Mouse (Mus musculus) hindbrain, postnatal 0 days (tissue): ENCODE measurements at regions not wholly inside any gene's neighbourhood (a gene's known extent, or its start where the extent isn't known, plus 50 kb on each side); places are given as distances from the start of the nearest gene placed in this dataset.

Experiments
- ATAC-seq: fragments of 200-750 bp; cut with Nextera tagmentation; 2 replicates; pipeline ENCODE4 v1.8.0; 2017; ENCODE audit warnings: mild to moderate bottlenecking, moderate TSS enrichment, moderate library complexity
- DNase-seq: peaks from one replicate; pipeline ENCODE4 v3.0.0-alpha.2; 2015; ENCODE audit warnings: low spot score
- H3K27ac ChIP-seq: fragments of 300-500 bp; sonication (generic); 2 replicates; pipeline ENCODE4 v1.5.1; 2014; ENCODE audit warnings: mild to moderate bottlenecking
- H3K27me3 ChIP-seq: fragments of 300-500 bp; sonication (generic); 2 replicates; pipeline ENCODE4 v1.6.1; 2014; ENCODE audit warnings: low read length, mixed read lengths; ENCODE audit not compliant: insufficient read depth
- H3K36me3 ChIP-seq: fragments of 300-500 bp; sonication (generic); 2 replicates; pipeline ENCODE4 v1.6.1; 2014; ENCODE audit warnings: low read length, mixed read lengths; ENCODE audit not compliant: insufficient read depth
- H3K4me1 ChIP-seq: fragments of 300-500 bp; sonication (generic); 2 replicates; pipeline ENCODE4 v1.6.1; 2014; ENCODE audit warnings: antibody characterized with exemption, low read length, mixed read lengths; ENCODE audit not compliant: insufficient read depth
- H3K4me2 ChIP-seq: fragments of 300-500 bp; sonication (generic); 2 replicates; pipeline ENCODE4 v1.6.1; 2014; ENCODE audit warnings: low read depth, mild to moderate bottlenecking, low read length, moderate library complexity, mixed read lengths
- H3K4me3 ChIP-seq: fragments of 300-500 bp; sonication (generic); 2 replicates; pipeline ENCODE4 v1.5.1; 2014; ENCODE audit warnings: low read length
- H3K9ac ChIP-seq: fragments of 300-500 bp; sonication (generic); replicated peaks from 2 replicates; pipeline ENCODE4 v1.6.1; 2014; ENCODE audit warnings: mild to moderate bottlenecking, low read length, moderate library complexity, mixed read lengths
- H3K9me3 ChIP-seq: fragments of 300-500 bp; sonication (generic); 2 replicates; pipeline ENCODE4 v1.6.1; 2016; ENCODE audit warnings: low read length, mixed read lengths
- CTCF ChIP-seq: IDR thresholded peaks from 2 replicates; pipeline ENCODE4 v1.5.1; 2016; ENCODE audit warnings: antibody characterized with exemption, control low read depth, low read depth
- WGBS: fragments of 180-500 bp; shearing (Covaris S2); extraction: QIAGEN DNeasy Blood & Tissue Kit; methylation state at CpG from one replicate; pipeline ENCODE4 v1.1.7; 2014; 5-methylcytosine and 5-hydroxymethylcytosine counted together

DNA sequence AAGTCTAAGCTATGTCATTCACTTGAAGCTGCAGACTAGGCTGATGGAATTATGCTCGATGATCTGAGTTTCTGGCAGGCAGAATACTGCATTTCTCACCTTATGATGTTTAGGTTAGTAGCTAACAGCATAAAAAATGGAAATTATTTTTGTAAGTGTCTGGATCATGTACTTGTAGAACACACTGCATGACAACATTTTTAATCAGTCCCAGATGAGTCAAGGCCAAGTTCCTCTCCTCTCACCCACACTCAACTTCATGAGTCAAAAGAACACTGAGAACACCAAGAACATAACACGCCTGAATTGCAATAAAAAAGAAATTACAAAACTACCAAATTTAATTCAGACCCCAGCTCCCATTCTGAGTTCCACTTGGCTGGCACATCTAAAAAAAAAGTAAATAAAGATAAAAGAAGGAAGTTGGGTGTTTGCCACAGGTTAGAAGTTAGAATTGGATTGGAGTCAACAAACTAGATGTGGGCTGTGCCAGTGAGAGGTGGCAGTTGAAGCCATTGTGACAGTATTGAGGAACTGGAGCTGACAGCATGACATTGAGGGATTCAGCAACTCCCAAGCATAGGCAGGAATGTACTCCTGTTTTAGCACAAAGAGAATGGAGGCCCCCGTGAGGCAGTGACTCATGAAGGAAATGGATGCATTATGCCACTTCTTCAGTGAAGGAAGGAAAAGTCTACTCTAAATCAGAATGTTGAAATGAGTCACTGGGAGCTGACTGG, 222.8 kb upstream of the 4931408C20Rik start:
- no peak for TF ChIP-seq CTCF

DNA sequence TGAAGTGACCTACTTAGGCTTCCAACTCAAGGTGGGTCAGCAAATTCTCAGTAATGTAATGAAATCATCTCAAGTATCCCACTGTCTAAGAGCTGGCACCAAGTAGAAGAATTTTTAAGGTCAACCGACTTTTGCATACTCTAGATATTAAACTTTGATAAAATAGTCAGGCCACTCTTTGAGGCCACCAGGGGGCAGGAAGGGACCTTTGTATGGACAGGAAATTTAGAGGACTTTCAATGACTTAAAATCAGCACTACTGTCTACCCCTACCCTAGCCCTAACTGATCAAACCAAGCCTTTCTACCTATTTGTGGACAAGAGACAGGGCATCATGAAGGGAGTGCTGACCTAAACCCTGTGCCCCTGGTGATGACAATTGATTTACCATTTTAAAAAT, 215.0 kb upstream of the 4931408C20Rik start:
- no peak for DNase-seq
- ATAC-seq = no peak
- Histone ChIP-seq H3K36me3 (no peaks in the 10 kb centered on the region), H3K4me1 (no peaks in the 10 kb centered on the region), H3K27me3 (no peaks in the 10 kb centered on the region), H3K9me3 (no peaks in the 10 kb centered on the region), H3K27ac (no peak overlapping the region), H3K9ac (no peak overlapping the region), H3K4me2 (no peak overlapping the region), H3K4me3 (no peak overlapping the region)
- no peak for TF ChIP-seq CTCF
- WGBS = 89% methylated on average over 1 of the region's 1 CpGs

More for the DNA sequence above, 222.8 kb upstream of the 4931408C20Rik start:
- Histone ChIP-seq H3K9me3 (no peaks in the 10 kb centered on the region), H3K27me3 (no peaks in the 10 kb centered on the region), H3K4me1 (no peaks in the 10 kb centered on the region), H3K9ac (no peak overlapping the region), H3K4me3 (no peak overlapping the region), H3K4me2 (no peak overlapping the region), H3K36me3 (no peaks in the 10 kb centered on the region), H3K27ac (no peak overlapping the region)
- no peak for ATAC-seq
- 65% methylated on average over 3 of the region's 3 CpGs for WGBS
- no peak for DNase-seq

DNA sequence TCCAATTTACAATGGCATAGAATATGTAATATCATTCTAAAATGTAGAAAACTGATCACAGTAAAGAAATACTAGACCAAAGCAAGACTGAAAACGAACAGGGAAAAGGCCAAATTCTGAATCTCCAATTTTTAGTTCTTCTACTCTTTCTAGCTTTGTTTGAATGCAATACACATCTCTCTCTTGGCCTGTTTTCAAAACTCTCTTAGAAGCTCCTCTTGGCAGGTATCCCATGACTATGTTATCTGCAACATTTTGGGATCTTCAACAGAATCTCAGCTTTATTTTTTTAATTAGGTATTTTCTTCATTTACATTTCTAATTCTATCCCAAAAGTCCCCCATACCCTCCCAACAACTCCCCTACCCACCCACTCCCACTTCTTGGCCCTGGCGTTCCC, 170.2 kb upstream of the 4931408C20Rik start:
- no peak for TF ChIP-seq CTCF
- Histone ChIP-seq H3K9ac (no peak overlapping the region), H3K4me1 (no peaks in the 10 kb centered on the region), H3K27me3 (no peaks in the 10 kb centered on the region), H3K9me3 (no peaks in the 10 kb centered on the region), H3K27ac (no peak overlapping the region), H3K4me2 (no peak overlapping the region), H3K4me3 (no peak overlapping the region), H3K36me3 (no peaks in the 10 kb centered on the region)
- WGBS = 67% methylated on average over 2 of the region's 2 CpGs
- ATAC-seq (no peak), DNase-seq (no peak)

DNA sequence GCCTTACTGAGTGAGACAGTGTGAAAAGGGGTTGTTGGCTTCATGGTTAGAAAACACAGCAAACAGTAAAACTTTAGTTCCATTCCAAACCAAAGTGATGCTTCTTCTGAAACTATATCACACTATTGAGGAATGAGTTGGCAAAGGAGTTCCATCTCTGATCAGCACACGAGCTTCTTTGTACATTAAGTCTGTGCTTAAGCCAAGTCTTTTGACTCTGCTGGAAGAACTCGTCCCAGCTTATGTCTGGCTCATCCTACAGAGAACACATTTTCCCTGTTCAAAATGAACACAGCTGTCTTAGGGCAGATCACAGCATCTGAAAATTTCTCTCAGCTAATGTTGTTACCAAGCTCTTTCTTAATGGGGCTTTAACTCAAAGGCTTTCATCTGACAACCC, 166.5 kb upstream of the 4931408C20Rik start:
- H3K9me3 ChIP-seq = no peaks in the 10 kb centered on the region
- H3K4me3 ChIP-seq = no peak overlapping the region
- 58% methylated on average over 2 of the region's 2 CpGs for WGBS
- ATAC-seq = no peak
- no peak overlapping the region for H3K4me2 ChIP-seq
- no peaks in the 10 kb centered on the region for H3K27me3 ChIP-seq
- DNase-seq = no peak
- no peak overlapping the region for H3K9ac ChIP-seq
- no peak for TF ChIP-seq CTCF
- no peaks in the 10 kb centered on the region for H3K4me1 ChIP-seq
- H3K27ac ChIP-seq = no peak overlapping the region
- H3K36me3 ChIP-seq = no peaks in the 10 kb centered on the region

DNA sequence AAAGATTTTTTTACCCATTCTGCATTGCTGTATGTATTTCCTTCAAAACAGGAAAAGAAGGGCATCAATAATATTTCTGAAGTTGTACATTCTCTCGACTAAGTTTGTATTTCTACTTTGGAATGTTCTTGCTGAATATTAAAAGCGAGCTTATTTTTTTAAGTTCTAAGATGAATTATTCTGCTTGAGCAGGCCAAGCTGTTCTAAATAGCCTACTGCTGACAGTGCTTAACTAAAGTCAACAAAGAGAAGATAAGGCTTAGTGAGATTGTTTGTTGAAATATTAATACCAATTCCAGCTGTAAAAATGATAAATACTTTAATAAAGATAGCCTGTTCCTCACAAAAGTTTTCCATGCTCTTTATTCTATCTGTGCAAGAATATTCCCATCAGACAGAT, 122.0 kb upstream of the 4931408C20Rik start:
- Histone ChIP-seq H3K9me3 (no peaks in the 10 kb centered on the region), H3K9ac (no peak overlapping the region), H3K27ac (no peak overlapping the region), H3K4me2 (no peak overlapping the region), H3K27me3 (no peaks in the 10 kb centered on the region), H3K4me3 (no peak overlapping the region), H3K4me1 (no peaks in the 10 kb centered on the region), H3K36me3 (no peaks in the 10 kb centered on the region)
- WGBS = 84% methylated on average over 2 of the region's 2 CpGs
- DNase-seq (no peak), ATAC-seq (no peak)
- no peak for TF ChIP-seq CTCF

DNA sequence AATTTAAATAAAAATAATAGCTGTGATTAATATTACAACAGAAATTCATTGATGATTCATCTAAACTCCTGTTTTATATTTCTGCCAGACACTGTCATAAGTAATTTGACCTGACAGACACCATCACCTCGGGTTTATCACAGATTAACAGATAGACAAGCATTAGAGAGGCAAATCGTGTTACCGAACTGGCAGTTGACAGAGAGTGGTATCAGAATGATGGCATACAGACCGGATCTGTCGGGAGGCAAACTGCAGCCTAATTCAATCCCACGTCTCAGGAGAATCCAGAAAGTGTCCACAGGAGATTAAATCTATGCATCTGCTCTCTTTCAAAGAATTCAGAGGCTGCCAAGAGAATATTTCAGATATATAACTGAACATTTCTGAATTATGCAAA, 77.8 kb upstream of the 4931408C20Rik start:
- no peak for TF ChIP-seq CTCF
- 54% methylated on average over 6 of the region's 6 CpGs for WGBS
- Histone ChIP-seq H3K9me3 (no peaks in the 10 kb centered on the region), H3K4me3 (no peak overlapping the region), H3K27ac (no peak overlapping the region), H3K9ac (no peak overlapping the region), H3K27me3 (no peaks in the 10 kb centered on the region), H3K4me2 (no peak overlapping the region), H3K36me3 (no peaks in the 10 kb centered on the region), H3K4me1 (no peaks in the 10 kb centered on the region)
- ATAC-seq = no peak
- DNase-seq = peak; percentile 33
